Mouse (Mus musculus): ENCODE results near the gene 4933405L10Rik.

DNA sequence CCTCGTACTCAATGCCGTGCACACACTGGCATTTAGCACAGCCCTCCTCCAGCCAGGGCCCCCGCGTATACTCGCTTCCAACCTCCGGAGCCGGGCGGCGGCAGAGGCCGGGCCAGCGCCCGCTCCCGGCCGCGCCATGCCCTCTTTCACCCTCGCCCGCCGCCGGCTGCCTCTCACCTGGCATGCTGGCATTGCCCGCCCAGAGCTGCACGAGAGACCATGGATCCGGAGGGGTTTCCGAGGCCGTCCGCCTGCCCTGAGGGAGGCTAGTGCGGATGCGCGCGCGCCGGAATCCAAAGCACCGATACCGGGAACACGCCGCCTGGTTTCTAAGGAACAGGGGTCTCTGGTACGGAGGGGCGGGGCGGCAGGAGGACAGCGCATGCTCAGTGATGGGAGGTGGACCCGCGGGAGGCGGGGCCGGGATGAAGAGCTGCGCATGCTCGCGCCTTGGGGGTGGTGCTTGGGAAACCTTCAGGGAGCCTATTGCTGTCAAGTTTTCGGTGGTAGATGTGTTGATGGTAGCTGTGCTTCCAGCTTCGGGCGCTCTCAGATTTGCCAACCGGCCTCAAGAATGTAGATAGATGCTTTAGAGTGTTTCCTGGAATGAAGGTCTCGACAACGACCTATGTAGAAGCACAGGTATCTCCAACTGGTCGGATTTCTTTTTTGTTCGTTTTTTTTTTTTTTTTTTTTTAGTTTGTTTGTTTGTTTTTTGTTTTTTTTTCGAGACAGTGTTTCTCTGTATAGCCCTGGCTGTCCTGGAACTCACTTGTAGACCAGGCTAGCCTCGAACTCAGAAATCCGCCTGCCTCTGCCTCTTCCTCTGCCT is 51.0 kb downstream of the 4933405L10Rik start, which contains the start of gene Gfod2:
- TF ChIP-seq CTCF (IDR thresholded peaks at IDR 0.05; ENCODE audit: low read depth, low read length) (no peak), POLR2A (IDR thresholded peaks at IDR 0.05; ENCODE audit: extremely low read depth, insufficient read depth, low read length) (peak; percentile 13; the same call in 1 of the 2 replicates)
